Mouse (Mus musculus) embryonic fibroblast, embryonic 13.5 days (primary cell): Measurements from ENCODE around the gene Gal3st2c.

ENCODE experiments used
- CTCF ChIP-seq: IDR thresholded peaks from 2 replicates; pipeline ENCODE4 v1.5.1; 2011; ENCODE audit warnings: mild to moderate bottlenecking, control low read depth, low read length, moderate library complexity, borderline replicate concordance; ENCODE audit not compliant: insufficient read depth
- POLR2A ChIP-seq: IDR thresholded peaks from 2 replicates; pipeline ENCODE4 v1.6.1; 2011; ENCODE audit warnings: low read depth, mild to moderate bottlenecking, control low read depth, low read length, moderate library complexity

DNA sequence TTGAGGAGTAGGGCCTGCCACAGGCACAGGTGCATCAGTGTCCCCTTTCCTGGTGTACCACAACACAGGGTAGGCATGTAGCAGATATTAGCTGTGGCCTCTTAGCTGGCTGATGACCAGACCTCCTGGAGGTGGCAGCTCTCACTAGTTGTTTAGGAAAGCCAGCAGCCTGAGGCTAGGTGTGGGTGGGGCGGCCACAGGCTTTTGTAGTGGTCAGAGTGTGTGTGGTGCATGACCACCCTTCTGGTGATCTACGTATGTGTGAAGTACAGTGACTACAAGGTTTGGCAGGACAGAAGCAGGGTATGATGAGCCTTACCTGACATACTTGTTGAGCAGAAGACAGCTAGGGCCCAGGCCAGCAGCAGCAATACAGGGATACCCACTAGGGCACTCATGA is 50.1 kb downstream of the Gal3st2c start:
- no peak for TF ChIP-seq POLR2A
- TF ChIP-seq CTCF, result no peak
